Mouse (Mus musculus) embryonic facial prominence, embryonic 15.5 days (tissue): ENCODE measurements around the gene Gm47996. TPM values are rescaled to one million over a fixed set of nuclear protein-coding genes. Genes with fewer than 3 reads are reported as not detected.

Experiments used
- ATAC-seq: fragments of 200-750 bp; cut with Nextera tagmentation; 2 replicates; pipeline ENCODE4 v1.8.0; 2017; ENCODE audit warnings: low read depth, moderate TSS enrichment; ENCODE audit not compliant: insufficient number of reproducible peaks, low FRiP score, low TSS enrichment
- H3K27ac ChIP-seq: fragments of 300-500 bp; sonication (generic); replicated peaks from 2 replicates; pipeline ENCODE4 v1.5.1; 2015; ENCODE audit warnings: mild to moderate bottlenecking, inconsistent platforms
- H3K27me3 ChIP-seq: fragments of 300-500 bp; sonication (generic); 2 replicates; pipeline ENCODE4 v1.6.1; 2015; ENCODE audit warnings: inconsistent platforms
- H3K36me3 ChIP-seq: fragments of 300-500 bp; sonication (generic); 2 replicates; pipeline ENCODE4 v1.6.1; 2015; ENCODE audit warnings: mild to moderate bottlenecking, inconsistent platforms
- H3K4me1 ChIP-seq: fragments of 300-500 bp; sonication (generic); 2 replicates; pipeline ENCODE4 v1.6.1; 2015; ENCODE audit warnings: inconsistent platforms
- H3K4me2 ChIP-seq: fragments of 300-500 bp; sonication (generic); replicated peaks from 2 replicates; pipeline ENCODE4 v1.6.1; 2015; ENCODE audit warnings: mild to moderate bottlenecking, inconsistent platforms
- H3K4me3 ChIP-seq: fragments of 300-500 bp; sonication (generic); replicated peaks from 2 replicates; pipeline ENCODE4 v1.5.1; 2015; ENCODE audit warnings: mild to moderate bottlenecking, inconsistent platforms
- H3K9ac ChIP-seq: fragments of 300-500 bp; sonication (generic); 2 replicates; pipeline ENCODE4 v1.6.1; 2015; ENCODE audit warnings: inconsistent platforms
- H3K9me3 ChIP-seq: fragments of 300-500 bp; sonication (generic); replicated peaks from 2 replicates; pipeline ENCODE4 v1.6.1; 2016; ENCODE audit warnings: inconsistent platforms
- WGBS: fragments of 180-500 bp; shearing (Covaris S2); methylation state at CpG from one replicate; pipeline ENCODE4 v1.1.7; 2015; 5-methylcytosine and 5-hydroxymethylcytosine counted together
- polyA plus RNA-seq: library from polyadenylated mRNA; unstranded; fragments of >200 nt; fragmentation: Nextera tagmentation; extraction: Ambion mirVana; gene quantifications from 2 replicates; pipeline ENCODE4 v1.2.1, GENCODE M21; 2015

The Gm47996 gene
- polyA plus RNA-seq, 1 experiment from 2014 or later, result not detected

- Histone ChIP-seq H3K27ac (no peak overlapping the region), H3K9me3 (no peaks in the 10 kb centered on the region), H3K36me3 (no peaks in the 10 kb centered on the region), H3K4me3 (no peak overlapping the region), H3K27me3 (no peaks in the 10 kb centered on the region), H3K4me2 (no peak overlapping the region), H3K9ac (no peak overlapping the region), H3K4me1 (peaks cover 8% of the 10 kb centered on the region; the same call in 1 of the 2 replicates)
- no peak for ATAC-seq
- WGBS, result 78% methylated on average over 3 of the region's 3 CpGs
Observed at GRCm38 (mm10) chr1:151232346-151232745, 22.4 kb downstream of the Gm47996 start.

GRCm38 (mm10) chr1:151233756-151234155 lies 23.8 kb downstream of the Gm47996 start:
- Histone ChIP-seq H3K36me3 (no peaks in the 10 kb centered on the region), H3K9me3 (no peaks in the 10 kb centered on the region), H3K4me3 (no peak overlapping the region), H3K4me1 (peaks cover 8% of the 10 kb centered on the region; the same call in 1 of the 2 replicates), H3K9ac (no peak overlapping the region), H3K27me3 (no peaks in the 10 kb centered on the region), H3K27ac (no peak overlapping the region), H3K4me2 (no peak overlapping the region)
- 86% methylated on average over 3 of the region's 3 CpGs for WGBS
- no peak for ATAC-seq

- Histone ChIP-seq H3K4me2 (no peak overlapping the region), H3K4me3 (no peak overlapping the region), H3K4me1 (peaks cover 8% of the 10 kb centered on the region; the same call in 1 of the 2 replicates), H3K9ac (no peak overlapping the region), H3K27ac (peak overlapping the region; percentile 51; the same call in 1 of the 2 replicates), H3K27me3 (no peaks in the 10 kb centered on the region), H3K9me3 (no peaks in the 10 kb centered on the region), H3K36me3 (no peaks in the 10 kb centered on the region)
- no peak for ATAC-seq
- WGBS, result 37% methylated on average over 2 of the region's 2 CpGs
Observed at GRCm38 (mm10) chr1:151235574-151235973, 25.6 kb downstream of the Gm47996 start.

- H3K27ac ChIP-seq, result peak overlapping the region; percentile 51; the same call in 1 of the 2 replicates
- no peaks in the 10 kb centered on the region for H3K36me3 ChIP-seq
- no peak overlapping the region for H3K4me2 ChIP-seq
- ATAC-seq, result 0 out of 2 replicates have a peak, but pooled peaks have one; percentile 24
- no peaks in the 10 kb centered on the region for H3K27me3 ChIP-seq
- H3K9me3 ChIP-seq, result no peaks in the 10 kb centered on the region
- H3K4me3 ChIP-seq, result no peak overlapping the region
- 38% methylated on average over 13 of the region's 13 CpGs for WGBS
- H3K4me1 ChIP-seq, result peaks cover 8% of the 10 kb centered on the region; the same call in 1 of the 2 replicates
- H3K9ac ChIP-seq, result no peak overlapping the region
Observed at GRCm38 (mm10) chr1:151236141-151236930, 26.4 kb downstream of the Gm47996 start.

- H3K4me3 ChIP-seq, result no peak overlapping the region
- H3K27ac ChIP-seq, result no peak overlapping the region
- no peak for ATAC-seq
- WGBS, result 42% methylated on average over 3 of the region's 3 CpGs
- H3K4me1 ChIP-seq, result peaks cover 8% of the 10 kb centered on the region; the same call in 1 of the 2 replicates
- no peaks in the 10 kb centered on the region for H3K36me3 ChIP-seq
- H3K9me3 ChIP-seq, result no peaks in the 10 kb centered on the region
- H3K9ac ChIP-seq, result no peak overlapping the region
- H3K27me3 ChIP-seq, result no peaks in the 10 kb centered on the region
- H3K4me2 ChIP-seq, result no peak overlapping the region
Observed at GRCm38 (mm10) chr1:151237780-151238179, 27.8 kb downstream of the Gm47996 start.

- Histone ChIP-seq H3K4me3 (no peak overlapping the region), H3K4me2 (no peak overlapping the region), H3K4me1 (no peaks in the 10 kb centered on the region), H3K27ac (no peak overlapping the region), H3K9ac (no peak overlapping the region), H3K27me3 (no peaks in the 10 kb centered on the region), H3K9me3 (no peaks in the 10 kb centered on the region), H3K36me3 (no peaks in the 10 kb centered on the region)
- WGBS, result 85% methylated on average over 4 of the region's 4 CpGs
- no peak for ATAC-seq
Observed at GRCm38 (mm10) chr1:151243332-151243731, 33.4 kb downstream of the Gm47996 start.

GRCm38 (mm10) chr1:151244013-151244412 lies 34.1 kb downstream of the Gm47996 start:
- Histone ChIP-seq H3K4me1 (no peaks in the 10 kb centered on the region), H3K9me3 (no peaks in the 10 kb centered on the region), H3K27ac (no peak overlapping the region), H3K27me3 (no peaks in the 10 kb centered on the region), H3K36me3 (no peaks in the 10 kb centered on the region), H3K4me3 (no peak overlapping the region), H3K9ac (no peak overlapping the region), H3K4me2 (no peak overlapping the region)
- ATAC-seq, result no peak
- WGBS, result 85% methylated on average over 5 of the region's 5 CpGs

- H3K4me3 ChIP-seq, result no peak overlapping the region
- H3K36me3 ChIP-seq, result no peaks in the 10 kb centered on the region
- no peaks in the 10 kb centered on the region for H3K9me3 ChIP-seq
- 92% methylated on average over 4 of the region's 4 CpGs for WGBS
- no peaks in the 10 kb centered on the region for H3K27me3 ChIP-seq
- no peak overlapping the region for H3K9ac ChIP-seq
- ATAC-seq, result no peak
- no peak overlapping the region for H3K4me2 ChIP-seq
- H3K27ac ChIP-seq, result no peak overlapping the region
- H3K4me1 ChIP-seq, result no peaks in the 10 kb centered on the region
Observed at GRCm38 (mm10) chr1:151244761-151245160, 34.8 kb downstream of the Gm47996 start.

- no peak for ATAC-seq
- Histone ChIP-seq H3K9ac (no peak overlapping the region), H3K36me3 (no peaks in the 10 kb centered on the region), H3K4me3 (no peak overlapping the region), H3K4me1 (no peaks in the 10 kb centered on the region), H3K27ac (no peak overlapping the region), H3K27me3 (no peaks in the 10 kb centered on the region), H3K9me3 (no peaks in the 10 kb centered on the region), H3K4me2 (no peak overlapping the region)
- 81% methylated on average over 10 of the region's 10 CpGs for WGBS
Observed at GRCm38 (mm10) chr1:151245165-151245564, 35.2 kb downstream of the Gm47996 start.

GRCm38 (mm10) chr1:151245846-151246245 lies 35.9 kb downstream of the Gm47996 start:
- Histone ChIP-seq H3K4me3 (no peak overlapping the region), H3K9me3 (no peaks in the 10 kb centered on the region), H3K4me2 (no peak overlapping the region), H3K36me3 (no peaks in the 10 kb centered on the region), H3K27me3 (no peaks in the 10 kb centered on the region), H3K4me1 (peaks cover 6% of the 10 kb centered on the region), H3K27ac (no peak overlapping the region), H3K9ac (no peak overlapping the region)
- WGBS, result 70% methylated on average over 2 of the region's 2 CpGs
- no peak for ATAC-seq

GRCm38 (mm10) chr1:151250109-151250508 lies 40.2 kb downstream of the Gm47996 start:
- Histone ChIP-seq H3K36me3 (no peaks in the 10 kb centered on the region), H3K27me3 (no peaks in the 10 kb centered on the region), H3K4me1 (peaks cover 17% of the 10 kb centered on the region), H3K27ac (peak overlapping the region; percentile 45), H3K9ac (no peak overlapping the region), H3K4me3 (peak overlapping the region; percentile 23; the same call in 1 of the 2 replicates), H3K9me3 (no peaks in the 10 kb centered on the region), H3K4me2 (0 out of 2 replicates have a peak overlapping the region, but pooled peaks have one; percentile 36)
- ATAC-seq, result no peak
- WGBS, result 67% methylated on average over 3 of the region's 3 CpGs
